Mouse (Mus musculus) thymus, postnatal 14 days (tissue): ENCODE results near the gene Slc39a5.
A peak's percentile ranks its signal among the peaks of the same experiment; 100 is the strongest.

Experiments used
- DNase-seq: peaks from one replicate; pipeline ENCODE4 v3.0.0; 2021

The Slc39a5 gene

GRCm38 (mm10) chr10:128409692-128410559, 8.9 kb upstream of the Slc39a5 start:
- DNase-seq: peak; percentile 97

- peak; percentile 59 for DNase-seq
Measured at GRCm38 (mm10) chr10:128408591-128409535, 7.8 kb upstream of the Slc39a5 start.

GRCm38 (mm10) chr10:128403931-128404330, 2.9 kb upstream of the Slc39a5 start:
- no peak for DNase-seq

- no peak for DNase-seq
Measured at GRCm38 (mm10) chr10:128401638-128402037, 609 bp upstream of the Slc39a5 start.

- DNase-seq: no peak
Measured at GRCm38 (mm10) chr10:128400338-128400737, 691 bp downstream of the Slc39a5 start.

- DNase-seq: no peak
Measured at GRCm38 (mm10) chr10:128397466-128397865, 3.6 kb downstream of the Slc39a5 start.

- DNase-seq: no peak
Measured at GRCm38 (mm10) chr10:128396716-128397264, 4.2 kb downstream of the Slc39a5 start.

GRCm38 (mm10) chr10:128396017-128396673, 4.9 kb downstream of the Slc39a5 start:
- DNase-seq: no peak

GRCm38 (mm10) chr10:128391850-128392249, 9.2 kb downstream of the Slc39a5 start:
- DNase-seq: no peak

GRCm38 (mm10) chr10:128390366-128390765, 10.7 kb downstream of the Slc39a5 start:
- no peak for DNase-seq

- DNase-seq: no peak
Measured at GRCm38 (mm10) chr10:128389570-128389969, 11.5 kb downstream of the Slc39a5 start.

GRCm38 (mm10) chr10:128388941-128389340, 12.1 kb downstream of the Slc39a5 start:
- no peak for DNase-seq

- no peak for DNase-seq
Measured at GRCm38 (mm10) chr10:128385902-128386301, 15.1 kb downstream of the Slc39a5 start.

- DNase-seq: no peak
Measured at GRCm38 (mm10) chr10:128382482-128382881, 18.5 kb downstream of the Slc39a5 start.

- no peak for DNase-seq
Measured at GRCm38 (mm10) chr10:128380565-128380964, 20.5 kb downstream of the Slc39a5 start.

- DNase-seq: no peak
Measured at GRCm38 (mm10) chr10:128379260-128379659, 21.8 kb downstream of the Slc39a5 start.

- no peak for DNase-seq
Measured at GRCm38 (mm10) chr10:128378462-128378861, 22.6 kb downstream of the Slc39a5 start.

GRCm38 (mm10) chr10:128377940-128378448, 23.0 kb downstream of the Slc39a5 start:
- DNase-seq: no peak

GRCm38 (mm10) chr10:128377222-128377939, 23.6 kb downstream of the Slc39a5 start:
- DNase-seq: peak; percentile 64

GRCm38 (mm10) chr10:128376455-128377211, 24.4 kb downstream of the Slc39a5 start, which contains the start of gene Ankrd52:
Ankrd52 (plus strand) TSS chr10:128377115.
- peak; percentile 88 for DNase-seq

GRCm38 (mm10) chr10:128376099-128376454, 25.0 kb downstream of the Slc39a5 start:
- DNase-seq: no peak
